Mouse (Mus musculus) kidney, adult 2 months (tissue): ENCODE results near the gene Gpr182.
"Not testable (repeated sequence)": the region's sequence is repeated elsewhere in the genome, so short reads cannot be mapped to it uniquely, and the experiment has no call there.

Source experiments
- CTCF ChIP-seq: fragments of 200-500 bp; conservative IDR thresholded peaks from 2 replicates; pipeline ENCODE4 v1.5.1; 2011; ENCODE audit warnings: low read depth, mild to moderate bottlenecking, control low read depth, low read length, moderate library complexity, mixed read lengths; ENCODE audit not compliant: insufficient read depth, insufficient read length
- POLR2A ChIP-seq: fragments of 200-500 bp; IDR thresholded peaks from one replicate; pipeline ENCODE4 v1.6.1; 2011; ENCODE audit warnings: low read depth, low read length, control low read depth

GRCm38 (mm10) chr10:127785411-127785810 lies 33.9 kb upstream of the Gpr182 start:
- TF ChIP-seq CTCF, POLR2A: not testable (repeated sequence)
